Mouse (Mus musculus): Measurements from ENCODE around the gene Rab24. TPM values are rescaled to one million over a fixed set of nuclear protein-coding genes. Genes with fewer than 3 reads are reported as not detected.

Rab24 gene
- polyA plus RNA-seq (2012; rRNA removed) (154 and 165 TPM in 2 replicates), polyA plus RNA-seq (2014; fragmentation: Nextera tagmentation; extraction: Ambion mirVana) (109 and 116 TPM in 2 replicates)

DNA sequence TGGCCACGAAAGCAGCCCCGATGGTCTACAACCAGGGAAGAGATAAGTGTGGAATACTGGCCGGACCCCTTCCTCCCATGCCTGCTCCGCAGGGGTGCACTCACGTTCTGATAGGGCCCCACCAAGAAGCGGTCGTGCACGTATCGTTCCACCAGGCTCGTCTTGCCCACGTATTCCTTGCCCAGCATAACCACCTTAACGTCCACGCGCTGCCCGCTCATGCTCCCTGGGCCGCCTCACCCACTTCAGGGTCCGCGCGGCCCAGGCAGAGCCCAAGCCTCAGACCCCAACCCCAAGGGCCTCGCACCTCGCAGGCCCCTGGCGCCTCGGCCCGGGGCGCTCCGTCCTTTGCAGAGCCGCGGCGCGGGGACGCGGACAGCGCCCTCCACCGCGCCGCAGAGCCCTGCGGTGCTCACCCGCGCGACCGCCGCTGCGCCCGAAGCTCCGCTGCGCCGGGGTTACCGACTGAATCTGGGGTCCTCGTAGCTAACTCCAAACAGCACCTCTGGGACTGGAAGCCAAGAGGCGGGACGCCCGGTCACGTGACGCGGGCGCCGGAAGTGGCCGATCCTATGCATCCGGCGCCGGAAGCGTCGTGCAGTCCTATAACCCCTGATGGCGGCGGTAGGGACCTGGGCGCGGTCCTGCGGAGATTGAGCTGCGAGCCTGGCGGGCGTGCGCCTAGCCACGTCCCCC lies at the start of gene Rab24:
Gene Rab24 (minus strand): TSS at position 513 of the 696 bp plus-strand sequence.
- Histone ChIP-seq H3K36me3 (ENCODE audit: control insufficient read depth, insufficient read depth, low read length) (peaks cover 70% of the 10 kb centered on the region), H3K9ac (ENCODE audit: low read depth, low read length, severe bottlenecking) (peak within 1 kb of the TSS; percentile 95), H3K27ac (replicated peaks; ENCODE audit: low read depth, low read length) (peak within 1 kb of the TSS; percentile 80), H3K4me3 (replicated peaks; ENCODE audit: low read length) (peak within 1 kb of the TSS; percentile 95), H3K4me2 (replicated peaks; ENCODE audit: low read depth, low read length, severe bottlenecking) (peak within 1 kb of the TSS; percentile 88), H3K9me3 (ENCODE audit: control insufficient read depth, low read length) (no peaks in the 10 kb centered on the region), H3K27me3 (ENCODE audit: control insufficient read depth, insufficient read depth, low read length) (no peaks in the 10 kb centered on the region), H3K4me1 (ENCODE audit: control insufficient read depth, insufficient read depth, low read length) (peaks cover 18% of the 10 kb centered on the region)
- ATAC-seq (ENCODE audit: low FRiP score, low read depth): peak; percentile 90
- peak; percentile 96 for DNase-seq (ENCODE audit: low spot score)
- peak; percentile 85; the same call in 1 of the 2 replicates for TF ChIP-seq POLR2A (IDR thresholded peaks at IDR 0.05; ENCODE audit: borderline replicate concordance, extremely low read depth, insufficient read depth, insufficient read length)
- under 1% methylated on average over 58 of the region's 73 CpGs for WGBS

DNA sequence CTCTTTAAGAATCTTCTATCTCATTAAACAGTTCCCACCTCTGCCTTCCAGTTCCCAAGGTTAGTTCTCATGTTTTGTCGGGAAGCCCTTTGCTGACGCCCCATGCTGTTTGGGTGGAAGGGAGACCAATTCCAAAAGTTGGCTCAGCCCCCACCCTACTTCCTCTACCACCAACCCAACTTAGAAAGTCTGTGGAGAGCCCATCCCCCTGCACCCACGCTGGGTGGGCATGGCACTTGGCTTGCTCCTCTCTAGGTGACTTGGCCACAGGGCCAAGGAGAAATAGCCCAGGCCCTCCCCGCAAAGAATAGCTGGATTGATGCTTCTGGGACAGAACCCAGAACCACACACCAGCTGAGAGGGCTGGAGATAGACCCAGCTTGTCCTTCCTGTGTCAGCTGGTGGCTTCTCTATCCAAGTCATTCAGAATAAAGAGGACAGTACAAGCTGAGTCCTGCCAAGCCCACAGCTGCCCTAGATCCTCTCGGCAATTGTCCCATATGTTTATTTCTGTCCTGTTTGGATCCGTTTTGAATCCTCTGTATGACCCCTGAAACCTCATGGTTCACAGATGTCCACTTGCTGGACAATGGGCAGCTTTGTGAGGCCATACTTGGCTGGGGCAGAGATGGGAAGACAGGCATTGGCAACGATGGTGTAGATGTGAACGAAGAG lies 49.4 kb upstream of the Rab24 start:
- no peaks in the 10 kb centered on the region for H3K36me3 ChIP-seq (ENCODE audit: control insufficient read depth, insufficient read depth, low read length)
- H3K4me3 ChIP-seq (replicated peaks; ENCODE audit: low read length): no peak overlapping the region
- DNase-seq (ENCODE audit: low spot score) (no peak), ATAC-seq (ENCODE audit: low FRiP score, low read depth) (no peak)
- TF ChIP-seq POLR2A (IDR thresholded peaks at IDR 0.05; ENCODE audit: borderline replicate concordance, extremely low read depth, insufficient read depth, insufficient read length): no peak
- no peak overlapping the region for H3K4me2 ChIP-seq (replicated peaks; ENCODE audit: low read depth, low read length, severe bottlenecking)
- 67% methylated on average over 8 of the region's 8 CpGs for WGBS
- H3K27me3 ChIP-seq (ENCODE audit: control insufficient read depth, insufficient read depth, low read length): no peaks in the 10 kb centered on the region
- H3K9me3 ChIP-seq (ENCODE audit: control insufficient read depth, low read length): no peaks in the 10 kb centered on the region
- H3K4me1 ChIP-seq (ENCODE audit: control insufficient read depth, insufficient read depth, low read length): no peaks in the 10 kb centered on the region
- no peak overlapping the region for H3K27ac ChIP-seq (replicated peaks; ENCODE audit: low read depth, low read length)
- H3K9ac ChIP-seq (ENCODE audit: low read depth, low read length, severe bottlenecking): no peak overlapping the region

DNA sequence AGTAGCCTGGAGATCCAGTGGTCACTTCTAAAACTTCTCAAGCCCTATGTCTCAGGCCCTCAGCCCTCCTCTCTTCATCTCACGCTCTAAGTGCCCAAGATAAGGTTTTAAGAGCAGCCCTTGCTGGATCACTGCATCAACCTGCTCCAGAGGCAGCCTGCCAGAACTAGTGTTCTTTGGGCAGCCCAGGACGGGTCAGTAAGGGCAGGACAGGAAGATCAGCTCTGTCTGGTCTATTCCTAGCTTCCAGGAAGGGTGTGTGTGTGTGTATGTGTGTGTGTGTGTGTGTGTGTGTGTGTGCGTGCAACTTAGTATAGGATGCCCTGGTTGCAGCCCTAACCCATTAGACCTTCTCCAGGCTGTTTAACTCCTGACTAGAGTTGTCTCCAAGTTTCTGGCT lies 48.5 kb upstream of the Rab24 start:
- DNase-seq (ENCODE audit: low spot score) (no peak), ATAC-seq (ENCODE audit: low FRiP score, low read depth) (no peak)
- H3K36me3 ChIP-seq (ENCODE audit: control insufficient read depth, insufficient read depth, low read length): no peaks in the 10 kb centered on the region
- no peaks in the 10 kb centered on the region for H3K4me1 ChIP-seq (ENCODE audit: control insufficient read depth, insufficient read depth, low read length)
- no peak overlapping the region for H3K9ac ChIP-seq (ENCODE audit: low read depth, low read length, severe bottlenecking)
- TF ChIP-seq POLR2A (IDR thresholded peaks at IDR 0.05; ENCODE audit: borderline replicate concordance, extremely low read depth, insufficient read depth, insufficient read length): no peak
- H3K4me2 ChIP-seq (replicated peaks; ENCODE audit: low read depth, low read length, severe bottlenecking): no peak overlapping the region
- H3K9me3 ChIP-seq (ENCODE audit: control insufficient read depth, low read length): no peaks in the 10 kb centered on the region
- 42% methylated on average over 3 of the region's 3 CpGs for whole genome bisulfite sequencing
- H3K27me3 ChIP-seq (ENCODE audit: control insufficient read depth, insufficient read depth, low read length): no peaks in the 10 kb centered on the region
- H3K4me3 ChIP-seq (replicated peaks; ENCODE audit: low read length): no peak overlapping the region
- no peak overlapping the region for H3K27ac ChIP-seq (replicated peaks; ENCODE audit: low read depth, low read length)

DNA sequence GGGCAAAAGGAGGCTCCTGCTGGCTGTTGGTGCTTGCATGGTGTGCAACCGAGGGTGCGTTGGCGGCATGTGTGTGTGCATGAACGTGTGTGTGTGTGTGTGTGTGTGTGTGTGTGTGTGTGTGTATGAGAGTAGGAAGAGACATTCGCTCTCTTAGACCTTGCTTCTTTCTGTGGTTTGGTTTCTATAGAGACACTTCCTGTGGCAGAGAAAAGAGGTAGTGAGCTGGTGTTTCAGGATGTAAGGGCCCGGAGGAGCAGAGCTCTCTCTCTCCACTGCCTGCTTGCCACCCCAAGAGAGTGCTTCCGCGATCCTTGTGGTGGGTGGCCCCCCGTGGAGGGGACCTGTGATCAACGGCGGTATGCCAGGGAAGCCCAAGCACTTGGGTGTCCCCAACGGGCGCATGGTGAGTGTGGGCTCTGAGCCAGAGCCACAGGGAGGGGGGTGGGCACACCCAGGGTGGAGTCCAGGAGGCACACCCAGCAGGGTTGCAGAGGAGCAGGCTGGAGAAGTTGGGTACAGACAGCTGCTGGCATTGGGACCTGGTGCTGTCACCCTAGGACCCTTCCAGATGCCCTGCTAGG lies 47.9 kb upstream of the Rab24 start, which contains the start of gene Rgs14:
Gene Rgs14 (plus strand): TSS at position 202 of the 584 bp plus-strand sequence.
- Histone ChIP-seq H3K36me3 (ENCODE audit: control insufficient read depth, insufficient read depth, low read length) (no peaks in the 10 kb centered on the region), H3K4me1 (ENCODE audit: control insufficient read depth, insufficient read depth, low read length) (no peaks in the 10 kb centered on the region), H3K4me2 (replicated peaks; ENCODE audit: low read depth, low read length, severe bottlenecking) (0 out of 2 replicates have a peak within 1 kb of the TSS, but pooled peaks have one; percentile 10), H3K27me3 (ENCODE audit: control insufficient read depth, insufficient read depth, low read length) (no peaks in the 10 kb centered on the region), H3K27ac (replicated peaks; ENCODE audit: low read depth, low read length) (no peak within 1 kb of the TSS), H3K9me3 (ENCODE audit: control insufficient read depth, low read length) (no peaks in the 10 kb centered on the region), H3K9ac (ENCODE audit: low read depth, low read length, severe bottlenecking) (no peak within 1 kb of the TSS), H3K4me3 (replicated peaks; ENCODE audit: low read length) (no peak within 1 kb of the TSS)
- WGBS: 59% methylated on average over 13 of the region's 13 CpGs
- ATAC-seq (ENCODE audit: low FRiP score, low read depth) (no peak), DNase-seq (ENCODE audit: low spot score) (no peak)
- no peak for TF ChIP-seq POLR2A (IDR thresholded peaks at IDR 0.05; ENCODE audit: borderline replicate concordance, extremely low read depth, insufficient read depth, insufficient read length)

DNA sequence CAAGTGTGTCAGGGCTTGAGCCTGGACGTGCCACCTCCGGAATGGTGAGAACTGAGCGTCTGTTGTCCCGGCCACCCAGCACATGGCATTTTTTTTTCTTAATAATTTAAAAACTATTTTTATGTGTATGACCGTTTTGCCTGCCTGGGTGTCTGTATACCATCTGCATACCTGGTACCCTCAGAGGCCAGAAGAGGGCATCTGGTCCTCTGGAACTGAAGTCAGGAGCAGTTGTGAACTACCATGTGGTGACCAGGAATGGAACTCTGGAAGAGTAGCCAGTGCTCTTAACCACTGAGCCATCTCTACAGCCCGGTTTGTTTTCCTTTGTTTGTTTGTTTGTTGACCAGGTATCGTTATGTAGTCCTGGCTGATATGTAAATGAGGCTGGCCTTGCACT lies 46.7 kb upstream of the Rab24 start:
- ATAC-seq (ENCODE audit: low FRiP score, low read depth): no peak
- WGBS: 68% methylated on average over 7 of the region's 7 CpGs
- no peak for TF ChIP-seq POLR2A (IDR thresholded peaks at IDR 0.05; ENCODE audit: borderline replicate concordance, extremely low read depth, insufficient read depth, insufficient read length)
- Histone ChIP-seq H3K4me1 (ENCODE audit: control insufficient read depth, insufficient read depth, low read length) (no peaks in the 10 kb centered on the region), H3K27ac (replicated peaks; ENCODE audit: low read depth, low read length) (no peak overlapping the region), H3K9ac (ENCODE audit: low read depth, low read length, severe bottlenecking) (no peak overlapping the region), H3K27me3 (ENCODE audit: control insufficient read depth, insufficient read depth, low read length) (no peaks in the 10 kb centered on the region), H3K4me3 (replicated peaks; ENCODE audit: low read length) (no peak overlapping the region), H3K9me3 (ENCODE audit: control insufficient read depth, low read length) (no peaks in the 10 kb centered on the region), H3K4me2 (replicated peaks; ENCODE audit: low read depth, low read length, severe bottlenecking) (no peak overlapping the region), H3K36me3 (ENCODE audit: control insufficient read depth, insufficient read depth, low read length) (no peaks in the 10 kb centered on the region)
- DNase-seq (ENCODE audit: low spot score): no peak

All from limb, embryonic 14.5 days (tissue).